Mouse (Mus musculus): ENCODE results near the gene Olfr593.
"Not testable (repeated sequence)": the region's sequence is repeated elsewhere in the genome, so short reads cannot be mapped to it uniquely, and the experiment has no call there.

Gene Olfr593

DNA sequence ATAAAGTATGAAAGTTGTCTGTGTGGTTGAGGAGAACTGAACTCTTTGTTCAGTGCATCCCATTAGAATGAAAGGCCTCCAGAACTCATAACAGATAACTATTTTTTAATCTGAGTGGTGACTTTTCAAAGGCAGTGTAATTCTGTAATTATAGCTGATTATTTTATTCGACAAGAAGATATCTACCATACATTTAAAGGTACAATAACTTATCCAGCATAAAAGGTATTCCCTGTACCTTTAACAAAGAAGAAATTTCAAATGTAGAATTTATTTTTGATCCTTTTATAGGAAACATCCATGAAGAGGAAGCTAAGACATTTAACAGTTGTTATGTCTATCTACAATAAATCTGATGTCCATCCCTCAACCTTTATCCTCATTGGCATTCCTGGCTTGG lies at the start of gene Olfr593:
Olfr593 (plus strand) TSS at position 301 of the 400 bp plus-strand sequence.
- no peak for DNase-seq

DNA sequence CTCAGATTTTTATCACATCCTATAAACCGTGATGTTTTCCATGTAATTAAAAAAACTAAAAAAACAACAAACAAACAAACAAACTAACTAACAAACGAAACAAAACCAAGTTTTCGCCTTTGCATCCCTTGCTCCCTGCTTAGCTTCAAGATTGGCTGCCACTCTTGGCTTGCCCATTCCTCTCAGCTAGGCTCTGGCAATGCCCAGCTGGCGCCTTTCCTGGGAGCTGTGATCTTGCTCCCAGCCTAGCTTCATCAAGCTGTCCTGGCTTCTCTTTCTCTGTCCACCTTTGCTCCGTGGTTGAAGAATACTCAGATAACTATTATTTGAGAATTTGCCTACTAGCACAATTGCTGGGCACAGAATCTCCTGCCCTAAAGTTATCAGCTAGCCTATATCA lies 42.0 kb upstream of the Olfr593 start:
- no peak for DNase-seq

DNA sequence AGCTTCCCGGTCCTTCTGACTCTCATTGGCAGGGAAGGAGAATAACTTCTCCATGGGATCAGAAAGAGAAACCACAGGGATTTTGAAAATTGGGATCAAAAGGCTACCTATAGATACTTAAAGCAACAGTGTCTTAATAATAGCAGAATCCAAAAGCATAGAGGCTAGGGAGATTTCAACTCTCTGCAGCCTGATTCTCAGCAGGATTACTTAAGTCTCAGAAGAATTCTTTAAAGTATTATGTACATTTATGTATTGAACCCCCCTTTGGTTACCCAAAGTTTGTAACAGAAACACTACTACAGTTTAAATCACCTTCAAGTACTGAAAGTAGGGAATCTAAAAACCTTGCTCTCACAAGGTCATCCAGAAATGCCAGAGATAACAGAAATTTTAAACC lies 33.4 kb upstream of the Olfr593 start, which contains the start of gene Olfr591:
Olfr591 (minus strand) TSS at position 101 of the 400 bp plus-strand sequence.
- DNase-seq = no peak

DNA sequence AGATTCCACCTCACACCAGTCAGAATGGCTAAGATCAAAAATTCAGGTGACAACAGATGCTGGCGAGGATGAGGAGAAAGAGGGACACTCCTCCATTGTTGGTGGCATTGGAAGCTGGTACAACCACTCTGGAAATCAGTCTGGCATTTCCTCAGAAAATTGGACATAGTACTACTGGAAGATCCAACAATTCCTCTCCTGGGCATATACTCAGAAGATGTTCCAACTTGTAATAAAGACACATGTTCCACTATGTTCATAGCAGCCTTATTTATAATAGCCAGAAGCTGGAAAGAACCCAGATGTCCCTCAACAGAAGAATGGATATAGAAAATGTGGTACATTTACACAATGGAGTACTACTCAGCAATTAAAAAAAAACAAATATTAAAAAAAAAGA lies 27.2 kb upstream of the Olfr593 start, which contains the start of gene Olfr592:
Olfr592 (plus strand) TSS at position 301 of the 400 bp plus-strand sequence.
- DNase-seq = not testable (repeated sequence)

DNA sequence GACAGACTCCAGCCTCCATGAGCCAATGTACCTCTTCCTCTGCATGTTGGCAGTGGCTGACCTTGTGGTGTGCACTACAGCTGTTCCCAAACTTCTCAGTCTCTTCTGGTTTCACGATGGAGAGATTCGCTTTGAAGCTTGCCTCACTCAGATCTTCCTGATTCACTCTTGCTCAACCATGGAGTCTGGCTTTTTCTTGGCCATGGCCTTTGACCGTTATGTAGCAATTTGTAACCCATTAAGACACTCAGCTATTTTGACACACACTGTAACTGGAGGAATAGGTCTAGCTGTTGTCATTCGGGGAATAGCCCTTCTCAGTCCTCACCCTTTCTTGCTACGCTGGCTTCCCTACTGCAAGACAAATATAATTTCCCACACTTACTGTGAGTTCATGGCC lies 388 bp downstream of the Olfr593 start:
- not testable (repeated sequence) for DNase-seq

DNA sequence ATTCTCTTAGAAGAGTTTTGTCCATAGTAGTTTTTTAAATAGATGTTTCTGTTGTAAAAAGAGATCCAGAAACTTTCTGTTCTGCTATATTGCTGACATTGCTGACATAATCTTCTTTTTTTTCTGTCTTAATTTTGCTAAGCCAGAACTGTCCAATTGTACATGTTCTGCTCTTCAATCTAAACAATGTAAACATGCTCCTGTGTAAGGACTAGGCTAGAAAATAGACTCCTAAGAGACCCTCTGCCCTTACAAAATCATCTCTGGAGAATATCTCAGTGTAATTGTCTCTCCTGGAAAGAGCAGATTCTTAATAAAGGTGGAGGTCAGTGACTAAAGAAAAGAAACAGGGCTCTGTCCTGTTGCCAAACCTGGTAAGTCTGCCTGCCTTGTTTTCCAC lies 5.0 kb downstream of the Olfr593 start, which contains the start of gene Olfr594:
Olfr594 (plus strand) TSS at position 301 of the 400 bp plus-strand sequence.
- DNase-seq = no peak

DNA sequence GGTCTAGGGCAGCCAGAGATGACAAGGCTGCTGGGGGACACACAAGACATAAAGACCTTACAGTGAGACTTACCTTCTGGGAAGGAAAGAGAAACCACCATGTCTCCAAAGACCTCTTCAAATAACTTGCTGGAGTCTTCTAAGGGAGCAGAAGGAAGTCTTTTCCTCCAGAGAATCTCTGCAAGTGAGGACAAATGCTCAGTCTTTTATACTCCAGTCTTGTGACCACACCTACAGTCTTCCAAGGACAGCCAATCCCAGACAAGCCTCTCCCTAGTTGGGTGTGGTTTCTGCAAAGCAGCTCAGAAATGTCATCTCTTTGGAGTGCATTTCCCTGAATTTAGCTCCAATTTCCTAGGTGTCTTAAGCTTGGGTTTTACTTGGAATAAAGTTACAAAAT lies 40.7 kb downstream of the Olfr593 start, which contains the start of gene Usp17ld:
Usp17ld (minus strand) TSS at position 101 of the 400 bp plus-strand sequence.
- not testable (repeated sequence) for DNase-seq

All from kidney, adult 18-20 months (tissue).